Mouse (Mus musculus) lung, embryonic 15.5 days (tissue): ENCODE measurements around the gene Plekhm3. TPM values are rescaled to one million over a fixed set of nuclear protein-coding genes. Genes with fewer than 3 reads are reported as not detected.

Source experiments
- ATAC-seq: fragments of 200-750 bp; cut with Nextera tagmentation; 2 replicates; pipeline ENCODE4 v1.8.0; 2017; ENCODE audit warnings: moderate number of reproducible peaks, borderline replicate concordance; ENCODE audit not compliant: low FRiP score, low TSS enrichment; ENCODE audit errors: extremely low read depth
- H3K27ac ChIP-seq: fragments of 300-500 bp; sonication (generic); 2 replicates; pipeline ENCODE4 v1.5.1; 2015; ENCODE audit warnings: moderate library complexity, mild to moderate bottlenecking, inconsistent platforms
- H3K27me3 ChIP-seq: fragments of 300-500 bp; sonication (generic); 2 replicates; pipeline ENCODE4 v1.6.1; 2015; ENCODE audit warnings: inconsistent platforms
- H3K36me3 ChIP-seq: fragments of 300-500 bp; sonication (generic); 2 replicates; pipeline ENCODE4 v1.6.1; 2015; ENCODE audit warnings: inconsistent platforms
- H3K4me1 ChIP-seq: fragments of 300-500 bp; sonication (generic); 2 replicates; pipeline ENCODE4 v1.6.1; 2015; ENCODE audit warnings: inconsistent platforms
- H3K4me2 ChIP-seq: fragments of 300-500 bp; sonication (generic); 2 replicates; pipeline ENCODE4 v1.6.1; 2015; ENCODE audit warnings: inconsistent platforms, mild to moderate bottlenecking, moderate library complexity
- H3K4me3 ChIP-seq: fragments of 300-500 bp; sonication (generic); 2 replicates; pipeline ENCODE4 v1.5.1; 2015; ENCODE audit warnings: mild to moderate bottlenecking, inconsistent platforms
- H3K9ac ChIP-seq: fragments of 300-500 bp; sonication (generic); 2 replicates; pipeline ENCODE4 v1.6.1; 2015; ENCODE audit warnings: inconsistent platforms
- H3K9me3 ChIP-seq: fragments of 300-500 bp; sonication (generic); 2 replicates; pipeline ENCODE4 v1.6.1; 2016; ENCODE audit warnings: inconsistent platforms
- WGBS: fragments of 180-500 bp; shearing (Covaris S2); methylation state at CpG from one replicate; pipeline ENCODE4 v1.1.7; 2015; 5-methylcytosine and 5-hydroxymethylcytosine counted together
- polyA plus RNA-seq: library from polyadenylated mRNA; unstranded; fragments of >200 nt; fragmentation: Nextera tagmentation; extraction: Ambion mirVana; gene quantifications from 2 replicates; pipeline ENCODE4 v1.2.1, GENCODE M21; 2015

The Plekhm3 gene
- polyA plus RNA-seq, 1 experiment from 2014 or later, result 8.1 TPM

DNA sequence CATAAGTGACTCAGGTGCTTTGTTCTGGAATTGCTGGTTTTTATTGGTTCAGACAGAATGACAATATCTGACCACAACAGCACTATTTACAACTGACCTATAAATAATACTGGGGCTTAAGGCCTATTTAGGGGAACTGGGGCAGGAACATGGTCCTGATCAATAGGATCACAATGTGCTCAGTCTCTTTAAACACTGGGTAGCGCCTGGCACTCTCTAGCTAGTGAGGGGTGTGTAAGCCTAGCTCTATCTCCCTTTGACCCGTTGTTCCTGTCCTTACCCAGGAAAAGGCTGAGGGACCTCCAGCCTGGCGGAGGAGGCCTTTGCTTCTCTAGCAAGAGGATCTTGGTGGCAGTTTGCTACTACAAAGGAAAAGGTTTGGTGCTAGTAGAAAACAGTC is 111.6 kb downstream of the Plekhm3 start:
- Histone ChIP-seq H3K4me2 (no peak overlapping the region), H3K4me1 (peaks cover 14% of the 10 kb centered on the region), H3K9me3 (no peaks in the 10 kb centered on the region), H3K36me3 (no peaks in the 10 kb centered on the region), H3K9ac (no peak overlapping the region), H3K27ac (no peak overlapping the region), H3K27me3 (no peaks in the 10 kb centered on the region), H3K4me3 (no peak overlapping the region)
- ATAC-seq, result no peak
- WGBS, result 81% methylated on average over 3 of the region's 3 CpGs

DNA sequence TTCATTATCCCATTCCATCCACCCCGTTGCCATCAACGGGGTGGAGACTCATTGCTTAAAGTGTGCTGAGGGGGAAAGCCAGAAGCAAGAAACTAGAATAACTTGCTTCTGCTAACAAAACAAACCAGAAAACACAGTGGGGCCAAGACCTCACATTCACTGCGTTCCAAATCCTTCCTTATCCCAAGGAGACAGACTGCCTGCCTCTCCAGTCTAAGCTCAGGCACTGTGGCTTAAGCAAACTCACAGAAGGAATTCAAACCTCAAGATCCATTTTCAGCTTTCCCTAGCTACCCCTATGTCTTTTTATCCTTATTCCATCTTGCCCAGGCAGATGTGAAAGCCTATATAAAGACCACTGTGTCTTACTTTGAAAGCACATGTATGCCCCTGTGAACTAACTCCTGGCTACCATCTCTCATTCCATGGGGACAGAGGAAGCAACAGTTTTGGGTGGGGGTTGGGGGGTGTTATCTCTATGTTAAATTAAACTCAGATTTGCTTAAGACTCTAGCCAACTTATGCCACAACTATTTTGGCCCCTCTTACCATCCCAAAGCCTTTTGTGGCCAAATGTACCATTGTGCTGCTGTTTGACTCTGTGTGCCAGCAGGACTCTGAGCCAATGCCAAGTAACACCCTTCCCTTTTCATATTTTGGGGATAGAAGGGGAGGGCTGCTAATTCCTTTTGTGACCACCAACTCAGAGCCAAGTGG is 112.6 kb downstream of the Plekhm3 start:
- Histone ChIP-seq H3K27ac (no peak overlapping the region), H3K36me3 (no peaks in the 10 kb centered on the region), H3K4me2 (no peak overlapping the region), H3K4me3 (no peak overlapping the region), H3K27me3 (no peaks in the 10 kb centered on the region), H3K4me1 (peaks cover 12% of the 10 kb centered on the region), H3K9ac (no peak overlapping the region), H3K9me3 (no peaks in the 10 kb centered on the region)
- WGBS, result 51% methylated on average over 3 of the region's 3 CpGs
- ATAC-seq, result no peak

GRCm38 (mm10) chr1:64840930-64841329 is 115.7 kb downstream of the Plekhm3 start:
- H3K9ac ChIP-seq, result no peak overlapping the region
- H3K36me3 ChIP-seq, result no peaks in the 10 kb centered on the region
- H3K4me1 ChIP-seq, result peaks cover 7% of the 10 kb centered on the region
- H3K27me3 ChIP-seq, result no peaks in the 10 kb centered on the region
- H3K27ac ChIP-seq, result no peak overlapping the region
- H3K4me3 ChIP-seq, result no peak overlapping the region
- ATAC-seq, result no peak
- H3K4me2 ChIP-seq, result no peak overlapping the region
- no peaks in the 10 kb centered on the region for H3K9me3 ChIP-seq
- WGBS, result 11% methylated on average over 1 of the region's 1 CpGs

DNA sequence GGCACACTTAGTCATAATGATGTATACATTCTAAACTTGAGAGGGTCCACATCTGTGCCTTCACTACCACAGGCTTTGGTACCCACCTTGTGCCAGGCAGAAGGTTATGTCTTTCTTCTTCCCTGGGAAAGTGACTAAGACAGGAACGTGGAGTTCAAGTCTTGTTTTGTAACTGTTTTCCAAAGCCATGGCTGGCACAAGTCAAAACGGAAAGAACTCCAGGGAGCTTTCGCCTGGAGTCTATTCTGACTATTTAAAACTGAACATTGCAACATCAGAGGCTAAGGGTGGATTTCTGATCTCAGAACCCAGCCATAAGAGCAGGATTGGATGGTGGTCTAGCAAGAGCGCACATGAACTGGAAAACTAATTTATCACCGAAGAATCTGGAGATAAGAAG is 120.0 kb downstream of the Plekhm3 start:
- Histone ChIP-seq H3K9ac (no peak overlapping the region), H3K27ac (no peak overlapping the region), H3K4me1 (no peaks in the 10 kb centered on the region), H3K4me3 (no peak overlapping the region), H3K4me2 (no peak overlapping the region), H3K9me3 (no peaks in the 10 kb centered on the region), H3K36me3 (no peaks in the 10 kb centered on the region), H3K27me3 (no peaks in the 10 kb centered on the region)
- ATAC-seq, result no peak
- WGBS, result 82% methylated on average over 5 of the region's 5 CpGs

DNA sequence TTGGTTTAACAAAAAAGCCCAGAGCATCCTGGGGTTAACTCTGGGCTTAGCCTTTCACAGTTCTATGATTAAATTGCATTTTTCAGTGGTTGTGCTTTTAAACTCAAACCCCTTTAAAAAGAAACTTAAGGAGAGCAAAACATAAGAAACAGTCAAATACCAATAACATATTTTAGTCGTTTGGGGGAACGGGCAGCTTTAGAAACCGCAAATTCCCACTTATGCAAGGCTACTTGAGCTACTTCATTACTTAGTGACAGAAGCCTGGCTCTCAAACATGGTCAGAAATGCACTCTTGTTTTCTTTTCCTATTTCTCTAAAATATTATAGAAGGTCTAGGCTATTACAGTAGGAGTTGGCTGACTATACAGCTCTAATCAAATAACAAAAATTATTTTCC is 120.5 kb downstream of the Plekhm3 start:
- no peak for ATAC-seq
- Histone ChIP-seq H3K27ac (no peak overlapping the region), H3K4me3 (no peak overlapping the region), H3K36me3 (no peaks in the 10 kb centered on the region), H3K9me3 (no peaks in the 10 kb centered on the region), H3K9ac (no peak overlapping the region), H3K4me2 (no peak overlapping the region), H3K27me3 (no peaks in the 10 kb centered on the region), H3K4me1 (no peaks in the 10 kb centered on the region)
- 57% methylated on average over 3 of the region's 3 CpGs for WGBS

GRCm38 (mm10) chr1:64831552-64831951 is 125.1 kb downstream of the Plekhm3 start:
- no peak overlapping the region for H3K4me2 ChIP-seq
- no peak overlapping the region for H3K27ac ChIP-seq
- no peak for ATAC-seq
- H3K9me3 ChIP-seq, result no peaks in the 10 kb centered on the region
- H3K36me3 ChIP-seq, result no peaks in the 10 kb centered on the region
- 47% methylated on average over 2 of the region's 2 CpGs for WGBS
- no peak overlapping the region for H3K9ac ChIP-seq
- H3K4me3 ChIP-seq, result no peak overlapping the region
- H3K4me1 ChIP-seq, result no peaks in the 10 kb centered on the region
- H3K27me3 ChIP-seq, result no peaks in the 10 kb centered on the region

DNA sequence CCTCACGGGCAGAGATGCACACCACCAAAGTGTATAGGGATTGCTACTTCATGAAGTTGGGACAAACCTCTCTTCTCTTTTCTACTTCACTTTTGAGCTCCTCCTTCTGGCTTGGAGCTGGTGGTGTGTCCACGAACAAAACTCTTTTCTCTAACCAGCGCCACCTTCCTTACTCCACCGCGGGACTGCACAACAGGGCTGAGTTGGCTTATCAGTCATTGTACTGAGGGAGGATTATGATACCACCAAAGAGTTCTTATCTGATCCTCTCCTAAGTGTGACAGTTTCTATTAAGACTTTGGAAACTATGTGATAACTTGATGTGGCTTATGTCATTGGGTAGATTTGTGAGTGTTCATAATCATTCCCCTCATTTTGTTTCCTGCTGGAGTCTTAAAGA is 129.2 kb downstream of the Plekhm3 start:
- no peaks in the 10 kb centered on the region for H3K27me3 ChIP-seq
- no peak overlapping the region for H3K4me2 ChIP-seq
- no peak overlapping the region for H3K4me3 ChIP-seq
- WGBS, result 84% methylated on average over 5 of the region's 5 CpGs
- H3K9me3 ChIP-seq, result no peaks in the 10 kb centered on the region
- no peaks in the 10 kb centered on the region for H3K4me1 ChIP-seq
- no peak overlapping the region for H3K9ac ChIP-seq
- no peak for ATAC-seq
- H3K36me3 ChIP-seq, result no peaks in the 10 kb centered on the region
- H3K27ac ChIP-seq, result no peak overlapping the region

GRCm38 (mm10) chr1:64826348-64827103 is 130.1 kb downstream of the Plekhm3 start:
- Histone ChIP-seq H3K9ac (no peak overlapping the region), H3K4me1 (no peaks in the 10 kb centered on the region), H3K4me2 (no peak overlapping the region), H3K4me3 (no peak overlapping the region), H3K9me3 (no peaks in the 10 kb centered on the region), H3K27ac (no peak overlapping the region), H3K27me3 (no peaks in the 10 kb centered on the region), H3K36me3 (no peaks in the 10 kb centered on the region)
- ATAC-seq, result no peak
- 61% methylated on average over 6 of the region's 6 CpGs for WGBS

- no peaks in the 10 kb centered on the region for H3K27me3 ChIP-seq
- H3K9ac ChIP-seq, result no peak overlapping the region
- no peaks in the 10 kb centered on the region for H3K9me3 ChIP-seq
- no peak overlapping the region for H3K4me3 ChIP-seq
- WGBS, result 47% methylated on average over 6 of the region's 6 CpGs
- no peaks in the 10 kb centered on the region for H3K4me1 ChIP-seq
- no peak overlapping the region for H3K4me2 ChIP-seq
- H3K36me3 ChIP-seq, result no peaks in the 10 kb centered on the region
- no peak for ATAC-seq
- no peak overlapping the region for H3K27ac ChIP-seq
These were observed 133.1 kb downstream of the Plekhm3 start for GRCm38 (mm10) chr1:64823564-64823963.

- no peak overlapping the region for H3K4me3 ChIP-seq
- no peaks in the 10 kb centered on the region for H3K27me3 ChIP-seq
- no peaks in the 10 kb centered on the region for H3K9me3 ChIP-seq
- no peaks in the 10 kb centered on the region for H3K36me3 ChIP-seq
- no peak overlapping the region for H3K9ac ChIP-seq
- H3K4me1 ChIP-seq, result no peaks in the 10 kb centered on the region
- no peak overlapping the region for H3K4me2 ChIP-seq
- ATAC-seq, result no peak
- no peak overlapping the region for H3K27ac ChIP-seq
- WGBS, result 57% methylated on average over 5 of the region's 5 CpGs
These were observed 138.9 kb downstream of the Plekhm3 start for GRCm38 (mm10) chr1:64817709-64818108.

DNA sequence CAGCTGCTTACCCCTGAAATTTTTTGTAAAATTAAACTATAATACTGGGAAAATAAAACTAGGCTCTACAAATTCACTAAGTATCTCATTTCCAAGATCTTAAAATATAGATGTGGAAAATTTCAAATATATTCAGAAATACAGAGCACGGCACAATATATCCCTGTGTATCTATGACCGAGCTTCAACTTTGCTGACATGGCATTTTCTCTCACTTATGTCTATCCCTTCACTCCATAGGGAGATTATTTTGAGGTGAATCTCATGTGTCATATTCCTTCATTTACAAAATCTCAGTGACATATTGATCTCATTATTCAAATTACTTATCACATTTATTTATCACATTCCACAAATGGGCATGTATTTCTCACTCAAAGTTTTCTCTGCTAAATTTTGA is 143.4 kb downstream of the Plekhm3 start:
- WGBS, result 94% methylated on average over 2 of the region's 2 CpGs
- ATAC-seq, result no peak
- peaks cover 7% of the 10 kb centered on the region; the same call in 1 of the 2 replicates for H3K4me1 ChIP-seq
- H3K4me3 ChIP-seq, result no peak overlapping the region
- H3K27ac ChIP-seq, result no peak overlapping the region
- H3K4me2 ChIP-seq, result no peak overlapping the region
- H3K27me3 ChIP-seq, result no peaks in the 10 kb centered on the region
- H3K9ac ChIP-seq, result no peak overlapping the region
- H3K9me3 ChIP-seq, result no peaks in the 10 kb centered on the region
- H3K36me3 ChIP-seq, result no peaks in the 10 kb centered on the region

DNA sequence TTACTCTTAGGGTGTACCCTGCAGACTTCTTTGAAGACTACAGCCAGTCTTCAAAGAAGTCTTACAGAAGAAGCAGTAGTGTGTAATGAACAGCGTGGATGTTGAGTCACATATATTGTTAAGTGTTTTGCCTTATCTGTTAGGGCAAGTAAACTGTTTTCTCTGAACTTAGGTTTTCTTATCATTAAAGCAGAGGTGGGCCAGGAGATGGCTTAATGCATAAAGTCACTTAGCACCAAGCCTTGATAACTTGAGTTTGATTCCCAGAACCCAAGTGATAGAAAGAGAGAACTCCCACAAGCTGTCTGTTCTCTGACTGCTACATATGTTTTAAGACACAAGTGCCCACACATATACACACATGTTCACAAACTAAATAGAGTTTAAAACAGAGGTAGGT is 144.7 kb downstream of the Plekhm3 start:
- Histone ChIP-seq H3K9ac (no peak overlapping the region), H3K9me3 (no peaks in the 10 kb centered on the region), H3K4me3 (no peak overlapping the region), H3K27ac (no peak overlapping the region), H3K4me1 (peaks cover 7% of the 10 kb centered on the region; the same call in 1 of the 2 replicates), H3K4me2 (no peak overlapping the region), H3K27me3 (no peaks in the 10 kb centered on the region), H3K36me3 (no peaks in the 10 kb centered on the region)
- 77% methylated on average over 1 of the region's 1 CpGs for WGBS
- ATAC-seq, result no peak
